Mouse (Mus musculus) layer of hippocampus, postnatal 14 days (tissue): ENCODE data around the gene Card19. TPM values are rescaled to one million over a fixed set of nuclear protein-coding genes. Genes with fewer than 3 reads are reported as not detected.

Experiments used
- DNase-seq, 2 experiments: peaks; one replicate each; pipeline ENCODE4 v3.0.0; 2021 to 2022; ENCODE audit warnings: low spot score in 2 of 2, mixed read lengths in 1 of 2
- total RNA-seq, 2 experiments: library from RNA; stranded (reverse); gene quantifications; 2 replicates each; pipeline ENCODE4 v1.2.3; 2021

The Card19 gene
- total RNA-seq, 2 experiments from 2014 or later: 17.1 to 18.4 TPM

GRCm38 (mm10) chr13:49196766-49197165, 19.1 kb downstream of the Card19 start:
- peak in 1 of 2 experiments; percentile 73 for DNase-seq

GRCm38 (mm10) chr13:49196211-49196610, 19.6 kb downstream of the Card19 start:
- no peak for DNase-seq

- no peak for DNase-seq
Observed at GRCm38 (mm10) chr13:49195651-49196050, 20.2 kb downstream of the Card19 start.

- no peak for DNase-seq
Observed at GRCm38 (mm10) chr13:49194811-49195210, 21.0 kb downstream of the Card19 start.

- no peak for DNase-seq
Observed at GRCm38 (mm10) chr13:49193650-49194049, 22.2 kb downstream of the Card19 start.

GRCm38 (mm10) chr13:49192156-49192855, 23.5 kb downstream of the Card19 start:
- DNase-seq: no peak

GRCm38 (mm10) chr13:49191673-49192035, 24.2 kb downstream of the Card19 start:
- no peak for DNase-seq

GRCm38 (mm10) chr13:49190876-49191672, 24.8 kb downstream of the Card19 start:
- no peak for DNase-seq

GRCm38 (mm10) chr13:49189970-49190870, 25.6 kb downstream of the Card19 start:
- no peak for DNase-seq

GRCm38 (mm10) chr13:49188966-49189360, 26.9 kb downstream of the Card19 start:
- DNase-seq: no peak

- no peak for DNase-seq
Observed at GRCm38 (mm10) chr13:49188219-49188965, 27.4 kb downstream of the Card19 start.

GRCm38 (mm10) chr13:49187288-49188218, 28.3 kb downstream of the Card19 start, which contains the start of gene Ninj1:
Gene Ninj1 (plus strand): TSS chr13:49187485.
- DNase-seq: peak; percentile 59 to 74

- DNase-seq: no peak
Observed at GRCm38 (mm10) chr13:49186798-49187287, 29.0 kb downstream of the Card19 start.

GRCm38 (mm10) chr13:49183646-49184045, 32.2 kb downstream of the Card19 start:
- DNase-seq: no peak

GRCm38 (mm10) chr13:49183161-49183560, 32.7 kb downstream of the Card19 start:
- DNase-seq: no peak

GRCm38 (mm10) chr13:49181411-49181984, 34.3 kb downstream of the Card19 start:
- DNase-seq: no peak

- DNase-seq: no peak
Observed at GRCm38 (mm10) chr13:49180691-49181090, 35.1 kb downstream of the Card19 start.

- no peak for DNase-seq
Observed at GRCm38 (mm10) chr13:49180274-49180673, 35.6 kb downstream of the Card19 start.
